In the genomic region with DNA sequence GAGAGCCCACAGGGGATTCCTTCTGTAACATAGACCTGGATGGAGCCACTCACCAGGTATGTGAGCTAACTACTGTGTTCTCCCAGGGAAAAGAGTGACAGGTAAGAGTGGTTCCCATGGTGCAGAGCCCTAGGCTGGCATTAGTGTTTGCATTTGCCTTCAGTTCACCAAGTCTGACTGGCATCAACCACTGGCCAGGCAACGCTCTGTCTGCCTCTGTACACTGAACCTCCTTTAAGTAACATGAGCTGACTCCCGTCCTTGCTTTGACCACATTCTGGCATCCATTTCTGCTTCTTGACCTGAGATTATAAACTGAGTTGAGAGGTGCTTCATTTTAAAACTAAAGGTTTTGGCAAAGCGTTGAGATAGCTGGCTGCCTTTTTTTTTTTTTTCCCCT, we compare ENCODE assay signal across 18 mouse cellular contexts. TPM values are rescaled to one million over a fixed set of nuclear protein-coding genes. Genes with fewer than 3 reads are reported as not detected.
DNase-seq lines count a peak whose midpoint lies in the region; ATAC-seq and TF ChIP-seq lines count a peak whose summit lies in the region.
"Had no signal": no experiment of that assay in that cellular context is flagged by ENCODE, and none has a peak within 500 bp of the region (broad histone marks: within the 10 kb centered on the region; RNA-seq: fewer than 3 reads in every experiment).

No protein-coding gene starts in this region.

- ATAC-seq in heart, embryonic 16.5 days (replicated peaks; ENCODE audit: extremely low read depth, insufficient read depth, low FRiP score) = no peak
- ATAC-seq in embryonic facial prominence, embryonic 15.5 days (ENCODE audit: insufficient number of reproducible peaks, low FRiP score, low TSS enrichment, low read depth) = 0 out of 2 replicates have a peak, but pooled peaks have one; percentile 34
- ATAC-seq: hindbrain, postnatal 0 days; liver, embryonic 12.5 days; midbrain, embryonic 13.5 days had no signal

- no peaks in the 10 kb centered on the region for H3K36me3 ChIP-seq in heart, embryonic 16.5 days (ENCODE audit: control insufficient read depth, insufficient read depth)
- H3K36me3 ChIP-seq in embryonic facial prominence, embryonic 15.5 days = no peaks in the 10 kb centered on the region
- H3K36me3 ChIP-seq: liver, embryonic 12.5 days; midbrain, embryonic 13.5 days; neural tube, embryonic 12.5 days had no signal

- no peak overlapping the region for H3K4me3 ChIP-seq in heart, embryonic 16.5 days (ENCODE audit: low read length)
- H3K4me3 ChIP-seq in embryonic facial prominence, embryonic 15.5 days (replicated peaks) = no peak overlapping the region
- H3K4me3 ChIP-seq in layer of hippocampus, adult 2 months = no peak overlapping the region
- H3K4me3 ChIP-seq: liver, embryonic 12.5 days; midbrain, embryonic 13.5 days; neural tube, embryonic 12.5 days had no signal

- intact Hi-C loops in heart, postnatal 10 days (cut with DNase I) = no loop called here

- H3K9ac ChIP-seq in heart, embryonic 16.5 days (ENCODE audit: low read length) = no peak overlapping the region
- no peak overlapping the region for H3K9ac ChIP-seq in embryonic facial prominence, embryonic 15.5 days
- H3K9ac ChIP-seq: liver, embryonic 12.5 days; lung, embryonic 14.5 days; midbrain, embryonic 13.5 days; neural tube, embryonic 12.5 days had no signal

- H3K9me3 ChIP-seq in heart, embryonic 16.5 days (replicated peaks; ENCODE audit: control insufficient read depth, low read length) = no peaks in the 10 kb centered on the region
- no peaks in the 10 kb centered on the region for H3K9me3 ChIP-seq in embryonic facial prominence, embryonic 15.5 days (replicated peaks)
- H3K9me3 ChIP-seq: liver, embryonic 12.5 days; megakaryocyte, embryonic 14.5 days; midbrain, embryonic 13.5 days; neural tube, embryonic 12.5 days had no signal

- 75% methylated on average over 3 of the region's 3 CpGs for WGBS in heart, embryonic 16.5 days
- 57% methylated on average over 3 of the region's 3 CpGs for WGBS in embryonic facial prominence, embryonic 15.5 days

- peak overlapping the region; percentile 31; the same call in 1 of the 2 replicates for H3K27ac ChIP-seq in heart, embryonic 16.5 days (ENCODE audit: low read length)
- peak overlapping the region; percentile 65 for H3K27ac ChIP-seq in embryonic facial prominence, embryonic 15.5 days (replicated peaks)
- no peak overlapping the region for H3K27ac ChIP-seq in layer of hippocampus, adult 2 months
- H3K27ac ChIP-seq: hindbrain, postnatal 0 days; liver, embryonic 12.5 days; midbrain, embryonic 13.5 days; neural tube, embryonic 12.5 days had no signal

- no peak for TF ChIP-seq CTCF in layer of hippocampus, adult 2 months (conservative IDR thresholded peaks at IDR 0.05)

- no peak for DNase-seq in heart, postnatal 10 days
- DNase-seq in lung, postnatal 25 days (ENCODE audit: low spot score) = peak; percentile 25
- no peak for DNase-seq in lung, postnatal 10 days
- no peak for DNase-seq in layer of hippocampus, adult 2 months (ENCODE audit: low spot score in 2 of 2)
- no peak for DNase-seq in layer of hippocampus, postnatal 25 days (ENCODE audit: extremely low spot score in 1 of 2, low spot score in 1 of 2)
- DNase-seq: embryo, embryonic 11 days; layer of hippocampus, adult 9-11 months; lung, embryonic 14.5 days; right cerebral cortex, postnatal 14 days; spleen, adult 18-20 months; thymus, postnatal 14 days had no signal

- peaks cover 8% of the 10 kb centered on the region; the same call in 1 of the 2 replicates for H3K4me1 ChIP-seq in heart, embryonic 16.5 days (ENCODE audit: control insufficient read depth, insufficient read depth, low read length)
- 0 out of 2 replicates have a peak, but pooled peaks cover 12% of the 10 kb centered on the region for H3K4me1 ChIP-seq in embryonic facial prominence, embryonic 15.5 days

- no peak overlapping the region for H3K4me2 ChIP-seq in heart, embryonic 16.5 days (ENCODE audit: low read depth, low read length)
- H3K4me2 ChIP-seq in embryonic facial prominence, embryonic 15.5 days (replicated peaks) = no peak overlapping the region
- H3K4me2 ChIP-seq: liver, embryonic 12.5 days; lung, embryonic 14.5 days; midbrain, embryonic 13.5 days; neural tube, embryonic 12.5 days had no signal

- no peaks in the 10 kb centered on the region for H3K27me3 ChIP-seq in heart, embryonic 16.5 days (ENCODE audit: control insufficient read depth, insufficient read depth, low read length)
- no peaks in the 10 kb centered on the region for H3K27me3 ChIP-seq in embryonic facial prominence, embryonic 15.5 days
- H3K27me3 ChIP-seq: liver, embryonic 12.5 days; megakaryocyte, embryonic 14.5 days; midbrain, embryonic 13.5 days; neural tube, embryonic 12.5 days had no signal

RNA-seq across cellular contexts. Expression of gene Borcs5, which starts 56.3 kb away (rescaled TPM):
- polyA plus RNA-seq in heart, embryonic 16.5 days (2015; fragmentation: Nextera tagmentation; extraction: Ambion mirVana) = 16.9 and 17.5 TPM in 2 replicates
- total RNA-seq in heart, postnatal 10 days (2021) = 10 to 100 TPM; 10.8 to 11.3 TPM
- 21.0 and 21.8 TPM in 2 replicates for polyA plus RNA-seq in embryonic facial prominence, embryonic 15.5 days (2015; fragmentation: Nextera tagmentation; extraction: Ambion mirVana)
- total RNA-seq in layer of hippocampus, adult 2 months (2021) = 10 to 100 TPM; 36.3 to 40.7 TPM
- total RNA-seq in layer of hippocampus, postnatal 25 days (2021) = 10 to 100 TPM; 36.1 to 39.2 TPM
